26 mouse cellular contexts compared by ENCODE assay signal in the genomic region with DNA sequence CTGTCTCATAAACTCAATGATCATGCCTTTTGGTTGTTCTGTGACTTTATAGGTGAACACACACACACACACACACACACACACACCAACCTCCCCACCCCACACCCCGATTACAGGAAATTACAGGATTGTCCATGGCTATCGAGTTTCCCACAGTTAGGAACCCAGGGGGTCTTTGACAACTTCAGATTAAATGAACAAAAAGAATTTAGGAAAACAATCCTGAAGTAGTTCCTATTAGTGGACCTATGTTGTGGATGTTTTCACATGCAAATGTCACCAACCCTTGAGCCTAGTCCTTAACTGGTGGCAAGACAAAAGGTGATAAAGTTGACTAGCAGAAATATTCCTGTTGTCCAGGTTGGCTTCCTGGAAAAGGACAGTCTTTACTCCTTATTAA.
"Had no signal": no experiment of that assay in that cellular context is flagged by ENCODE, and none has a peak within 500 bp of the region (broad histone marks: within the 10 kb centered on the region; RNA-seq: fewer than 3 reads in every experiment).

No protein-coding gene starts in this region.

- H3K9ac ChIP-seq: embryonic facial prominence, embryonic 12.5 days; embryonic facial prominence, embryonic 13.5 days; embryonic facial prominence, embryonic 15.5 days; forebrain, embryonic 12.5 days; forebrain, embryonic 13.5 days; forebrain, embryonic 15.5 days; forebrain, postnatal 0 days had no signal

- H3K4me1 ChIP-seq: embryonic facial prominence, embryonic 12.5 days; embryonic facial prominence, embryonic 13.5 days; embryonic facial prominence, embryonic 15.5 days had no signal

- ATAC-seq: forebrain, embryonic 13.5 days; forebrain, embryonic 14.5 days; forebrain, embryonic 15.5 days; forebrain, embryonic 16.5 days; forebrain, postnatal 0 days had no signal

- H3K4me3 ChIP-seq: embryonic facial prominence, embryonic 10.5 days; embryonic facial prominence, embryonic 12.5 days; embryonic facial prominence, embryonic 13.5 days; embryonic facial prominence, embryonic 15.5 days; erythroblast, embryonic 14.5 days; forebrain, embryonic 10.5 days; forebrain, embryonic 12.5 days; forebrain, embryonic 13.5 days; forebrain, embryonic 15.5 days; gastrocnemius, adult 2 months; heart, adult 2 months had no signal

- H3K4me2 ChIP-seq: embryonic facial prominence, embryonic 12.5 days; embryonic facial prominence, embryonic 13.5 days; embryonic facial prominence, embryonic 15.5 days; forebrain, embryonic 12.5 days; forebrain, embryonic 13.5 days; forebrain, embryonic 15.5 days had no signal

- H3K9me3 ChIP-seq: embryonic facial prominence, embryonic 10.5 days; embryonic facial prominence, embryonic 12.5 days; embryonic facial prominence, embryonic 13.5 days; embryonic facial prominence, embryonic 15.5 days; forebrain, embryonic 10.5 days; forebrain, embryonic 12.5 days; forebrain, embryonic 13.5 days; forebrain, embryonic 15.5 days had no signal

- H3K27ac ChIP-seq: embryonic facial prominence, embryonic 10.5 days; embryonic facial prominence, embryonic 12.5 days; embryonic facial prominence, embryonic 13.5 days; embryonic facial prominence, embryonic 15.5 days; forebrain, embryonic 10.5 days; forebrain, embryonic 13.5 days; forebrain, embryonic 15.5 days; gastrocnemius, adult 2 months; heart, adult 2 months had no signal

- H3K27me3 ChIP-seq: embryonic facial prominence, embryonic 12.5 days; embryonic facial prominence, embryonic 13.5 days; embryonic facial prominence, embryonic 15.5 days; forebrain, embryonic 12.5 days; forebrain, embryonic 13.5 days; forebrain, embryonic 15.5 days had no signal

- H3K36me3 ChIP-seq: embryonic facial prominence, embryonic 10.5 days; embryonic facial prominence, embryonic 12.5 days; embryonic facial prominence, embryonic 13.5 days; embryonic facial prominence, embryonic 15.5 days; forebrain, embryonic 10.5 days; forebrain, embryonic 12.5 days; forebrain, embryonic 15.5 days had no signal

- DNase-seq: cerebellum, adult 9-10 months; cerebellum, adult 9-11 months; cerebellum, postnatal 10 days; cerebellum, postnatal 14 days; cerebellum, postnatal 25 days; cerebellum, postnatal 36 days; embryo, embryonic 11 days; forebrain, postnatal 0 days; gastrocnemius, adult 2 months; gastrocnemius, postnatal 10 days; gastrocnemius, postnatal 14 days; gastrocnemius, postnatal 25 days; gastrocnemius, postnatal 36 days; heart, adult 18-20 months; heart, adult 2 months had no signal
